Mouse (Mus musculus) gastrocnemius, adult 2 months (tissue): ENCODE data around the gene Fgfr2. TPM values are rescaled to one million over a fixed set of nuclear protein-coding genes. Genes with fewer than 3 reads are reported as not detected.

Source experiments
- DNase-seq: peaks from one replicate; pipeline ENCODE4 v3.0.0; 2022
- H3K27ac ChIP-seq: fragments of 200-600 bp; 2 replicates; pipeline ENCODE4 v1.8.1; 2022; ENCODE audit warnings: mild to moderate bottlenecking
- H3K4me3 ChIP-seq: fragments of 200-600 bp; 2 replicates; pipeline ENCODE4 v1.8.1; 2022; ENCODE audit warnings: mild to moderate bottlenecking, moderate library complexity
- CTCF ChIP-seq: fragments of 200-600 bp; IDR thresholded peaks from 2 replicates; pipeline ENCODE4 v1.8.1; 2022; ENCODE audit warnings: antibody characterized with exemption, mild to moderate bottlenecking, moderate library complexity
- intact Hi-C: fragments of 180-260 bp; cut with DNase I; formaldehyde crosslinking; loops from one replicate; pipeline ENCODE4 v1.15.1; 2025
- total RNA-seq, 2 experiments: library from RNA; stranded (reverse); gene quantifications; 2 replicates each; pipeline ENCODE4 v1.2.3; 2021

Gene Fgfr2
- total RNA-seq, 2 experiments from 2014 or later: 0.15 to 0.33 TPM

GRCm38 (mm10) chr7:130253264-130253663, 2869.9 kb downstream of the Fgfr2 start:
- no peak for TF ChIP-seq CTCF

GRCm38 (mm10) chr7:130251936-130252523, 2871.1 kb downstream of the Fgfr2 start:
- intact Hi-C loops: no loop called here
- H3K27ac ChIP-seq: no peak overlapping the region
- DNase-seq: no peak

More at GRCm38 (mm10) chr7:130253264-130253663, 2869.9 kb downstream of the Fgfr2 start:
- Histone ChIP-seq H3K4me3 (no peak overlapping the region), H3K27ac (no peak overlapping the region)
- DNase-seq: no peak
- intact Hi-C loops: no loop called here

GRCm38 (mm10) chr7:130250994-130251393, 2872.2 kb downstream of the Fgfr2 start:
- Histone ChIP-seq H3K27ac (no peak overlapping the region), H3K4me3 (no peak overlapping the region)
- intact Hi-C loops: no loop called here
- DNase-seq: no peak
- no peak for TF ChIP-seq CTCF

More at GRCm38 (mm10) chr7:130251936-130252523, 2871.1 kb downstream of the Fgfr2 start:
- no peak overlapping the region for H3K4me3 ChIP-seq
- no peak for TF ChIP-seq CTCF

- DNase-seq: no peak
- Histone ChIP-seq H3K27ac (no peak overlapping the region), H3K4me3 (no peak overlapping the region)
- TF ChIP-seq CTCF: no peak
- intact Hi-C loops: no loop called here
Observed at GRCm38 (mm10) chr7:130248403-130248802, 2874.7 kb downstream of the Fgfr2 start.

- no peak for TF ChIP-seq CTCF
- intact Hi-C loops: no loop called here
- Histone ChIP-seq H3K27ac (no peak overlapping the region), H3K4me3 (no peak overlapping the region)
- no peak for DNase-seq
Observed at GRCm38 (mm10) chr7:130247831-130248230, 2875.3 kb downstream of the Fgfr2 start.

DNA sequence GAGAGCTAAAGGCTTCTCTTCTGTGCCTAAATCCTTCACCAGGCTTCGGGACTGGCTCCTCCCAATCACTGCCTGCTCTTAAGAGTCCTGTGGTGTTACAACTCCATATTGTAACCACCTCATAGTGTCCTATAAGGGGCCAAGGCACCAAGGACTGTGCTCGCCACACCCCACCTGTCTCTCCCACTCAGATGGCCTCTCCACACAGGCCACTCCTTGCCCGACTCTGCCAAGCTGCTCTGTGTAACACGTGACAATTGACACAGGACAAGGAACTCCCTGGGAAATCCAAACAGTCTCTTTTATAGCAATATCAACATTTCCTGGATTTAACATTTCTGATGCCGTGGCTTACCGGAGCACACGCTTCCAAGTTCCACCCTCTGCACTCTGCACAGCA, 2876.7 kb downstream of the Fgfr2 start:
- Histone ChIP-seq H3K27ac (no peak overlapping the region), H3K4me3 (no peak overlapping the region)
- TF ChIP-seq CTCF: no peak
- intact Hi-C loops: no loop called here
- DNase-seq: no peak

GRCm38 (mm10) chr7:130244545-130244944, 2878.6 kb downstream of the Fgfr2 start:
- H3K4me3 ChIP-seq: no peak overlapping the region
- no peak overlapping the region for H3K27ac ChIP-seq
- intact Hi-C loops: no loop called here
- no peak for TF ChIP-seq CTCF
- DNase-seq: no peak

GRCm38 (mm10) chr7:130243811-130244210, 2879.3 kb downstream of the Fgfr2 start:
- intact Hi-C loops: no loop called here
- DNase-seq: no peak
- Histone ChIP-seq H3K27ac (no peak overlapping the region), H3K4me3 (no peak overlapping the region)
- TF ChIP-seq CTCF: no peak

- no peak for DNase-seq
- TF ChIP-seq CTCF: no peak
- Histone ChIP-seq H3K27ac (no peak overlapping the region), H3K4me3 (no peak overlapping the region)
- intact Hi-C loops: no loop called here
Observed at GRCm38 (mm10) chr7:130240191-130240590, 2883.0 kb downstream of the Fgfr2 start.

- Histone ChIP-seq H3K4me3 (no peak overlapping the region), H3K27ac (no peak overlapping the region)
- intact Hi-C loops: no loop called here
- no peak for TF ChIP-seq CTCF
- DNase-seq: no peak
Observed at GRCm38 (mm10) chr7:130237244-130237643, 2885.9 kb downstream of the Fgfr2 start.

DNA sequence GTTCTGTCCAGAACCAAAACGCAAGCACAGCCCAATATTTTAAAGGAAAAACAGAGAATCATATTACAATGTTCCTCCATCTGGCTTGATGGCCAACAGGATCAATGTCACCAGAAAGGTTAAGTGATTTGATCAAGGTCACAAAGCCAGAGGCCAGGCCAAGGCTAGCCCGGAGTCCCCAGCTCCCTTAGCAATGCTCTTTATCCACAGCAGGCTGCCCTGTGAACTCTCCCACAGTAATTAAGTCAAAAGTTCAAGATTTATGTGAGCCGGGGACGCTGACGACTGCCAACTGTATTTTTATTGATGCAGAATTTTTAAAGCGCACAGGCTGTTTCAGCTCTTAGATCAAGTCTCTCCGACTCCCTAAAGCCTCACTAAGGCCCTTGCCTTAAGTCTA, 2889.4 kb downstream of the Fgfr2 start:
- Histone ChIP-seq H3K27ac (no peak overlapping the region), H3K4me3 (no peak overlapping the region)
- intact Hi-C loops: no loop called here
- no peak for TF ChIP-seq CTCF
- DNase-seq: no peak

DNA sequence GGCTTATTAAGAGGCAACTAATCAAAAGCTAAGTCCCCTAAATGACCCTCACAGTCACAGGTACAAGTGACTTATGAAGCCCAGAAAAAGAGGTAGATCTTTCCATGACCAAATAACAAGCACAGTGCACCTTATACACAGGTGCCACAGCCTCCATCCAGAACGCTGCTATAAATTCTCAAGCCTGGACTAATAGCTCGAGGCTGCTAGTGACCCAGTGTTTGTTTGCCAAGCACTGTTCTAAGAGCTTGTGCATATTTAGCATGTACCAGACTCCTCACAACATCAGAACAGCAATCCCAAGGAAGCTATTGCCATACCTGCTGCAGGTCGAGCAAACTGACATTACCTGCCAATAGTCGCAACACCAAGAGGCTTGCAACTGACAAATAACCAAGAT, 2893.1 kb downstream of the Fgfr2 start:
- Histone ChIP-seq H3K27ac (no peak overlapping the region), H3K4me3 (no peak overlapping the region)
- intact Hi-C loops: no loop called here
- no peak for DNase-seq
- no peak for TF ChIP-seq CTCF

DNA sequence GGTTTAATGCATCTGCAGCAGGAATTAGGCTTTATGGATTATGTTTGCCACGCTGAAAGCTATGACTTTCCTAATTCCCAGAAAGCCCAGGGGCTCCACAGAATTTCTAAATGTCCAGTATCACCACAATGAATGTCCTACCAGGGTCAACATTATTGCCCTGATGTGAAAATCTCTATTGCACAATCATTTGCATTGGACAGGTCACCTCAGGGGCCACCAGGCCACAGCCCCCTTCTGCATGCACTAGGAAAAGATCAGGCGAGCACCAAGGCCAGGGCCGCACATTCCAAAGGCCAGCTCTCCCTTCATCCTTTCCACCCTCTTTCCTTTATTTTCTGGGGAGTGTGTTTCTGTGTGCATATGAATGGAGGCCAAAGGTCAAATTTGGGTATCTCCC, 2897.9 kb downstream of the Fgfr2 start:
- H3K27ac ChIP-seq: no peak overlapping the region
- DNase-seq: no peak
- intact Hi-C loops: no loop called here

DNA sequence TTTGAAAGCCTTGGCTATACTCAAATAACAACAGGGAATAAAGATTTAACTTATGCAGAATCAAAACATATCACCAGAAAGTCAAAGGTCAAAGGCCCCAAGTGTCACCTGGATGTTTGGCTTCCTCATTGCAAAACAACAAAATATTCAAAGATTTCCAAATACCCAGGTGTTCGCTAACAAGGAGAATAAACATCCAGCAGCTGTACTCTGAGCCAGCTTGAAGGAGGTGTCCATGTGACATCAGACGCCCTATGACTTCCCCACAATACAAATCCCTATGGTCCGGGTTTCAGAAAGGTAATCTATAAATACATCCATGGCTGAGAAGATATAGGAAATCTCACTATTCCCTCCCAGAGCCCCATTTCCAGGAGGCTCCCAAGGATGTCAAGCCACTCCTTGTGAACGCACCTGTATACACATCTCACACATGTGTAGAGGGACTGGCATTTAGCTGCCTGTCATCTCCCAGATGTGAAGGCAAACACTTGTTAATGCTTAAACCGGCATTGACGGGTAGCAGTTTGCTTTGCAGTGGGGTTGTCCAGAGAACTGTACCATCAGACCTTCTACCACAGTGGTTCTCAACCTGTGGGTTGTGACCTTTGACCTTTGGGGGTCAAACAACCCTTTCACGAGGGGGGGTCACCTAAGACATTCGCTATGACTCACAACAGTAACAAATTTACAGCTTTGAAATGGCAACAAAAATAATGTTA, 2900.4 kb downstream of the Fgfr2 start:
- no peak overlapping the region for H3K4me3 ChIP-seq
- DNase-seq: no peak
- no peak overlapping the region for H3K27ac ChIP-seq
- no peak for TF ChIP-seq CTCF
- intact Hi-C loops: no loop called here

More for the DNA sequence above, 2897.9 kb downstream of the Fgfr2 start:
- TF ChIP-seq CTCF: no peak
- no peak overlapping the region for H3K4me3 ChIP-seq
